Mouse (Mus musculus): ENCODE measurements around the gene Zbtb1.

DNA sequence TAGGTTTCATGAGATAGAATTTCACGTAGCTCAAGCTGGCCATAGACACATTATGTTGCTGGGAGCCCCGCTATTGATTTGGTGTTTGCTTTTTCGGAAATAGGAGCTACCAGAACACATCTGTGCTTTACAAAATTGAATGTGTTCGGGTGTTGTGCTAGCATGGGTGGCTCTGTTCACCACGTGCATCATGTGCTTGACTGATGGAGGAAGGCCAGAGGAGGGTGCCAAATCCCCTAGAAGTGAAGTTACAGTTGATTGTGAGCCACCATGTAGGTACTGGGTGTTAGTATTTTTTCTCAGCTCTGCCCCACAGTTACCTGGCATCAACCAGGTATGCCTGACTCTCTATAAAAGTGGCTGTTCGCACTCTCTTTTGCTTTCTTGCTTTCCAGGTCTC, 74.8 kb downstream of the Zbtb1 start:
- TF ChIP-seq CTCF (IDR thresholded peaks at IDR 0.05; ENCODE audit: extremely low read depth, insufficient read length, insufficient replicate concordance, low read depth, low read length) (no peak), POLR2A (IDR thresholded peaks at IDR 0.05; ENCODE audit: low read depth, low read length) (no peak)

Measured in small intestine, adult 2 months (tissue).